Mouse (Mus musculus): ENCODE measurements at regions not wholly inside any gene's neighbourhood (a gene's known extent, or its start where the extent isn't known, plus 50 kb on each side); places are given as distances from the start of the nearest gene placed in this dataset.

- Histone ChIP-seq H3K4me3 (ENCODE audit: low read depth, low read length) (no peak overlapping the region), H3K9ac (ENCODE audit: low read depth, poor library complexity, severe bottlenecking) (no peak overlapping the region), H3K4me1 (ENCODE audit: control insufficient read depth, insufficient read depth, low read length) (no peaks in the 10 kb centered on the region), H3K27me3 (ENCODE audit: control insufficient read depth, insufficient read depth, low read length, poor library complexity, severe bottlenecking) (no peaks in the 10 kb centered on the region), H3K9me3 (replicated peaks; ENCODE audit: control insufficient read depth, insufficient read depth, low read length, poor library complexity, severe bottlenecking) (peaks cover 2% of the 10 kb centered on the region; the same call in 1 of the 2 replicates), H3K36me3 (ENCODE audit: control insufficient read depth, insufficient read depth, low read length, poor library complexity, severe bottlenecking) (no peaks in the 10 kb centered on the region), H3K27ac (ENCODE audit: insufficient read depth, low read length) (no peak overlapping the region)
- TF ChIP-seq POLR2A (IDR thresholded peaks at IDR 0.05; ENCODE audit: insufficient read depth, low read length) (no peak), CTCF (IDR thresholded peaks at IDR 0.05; ENCODE audit: low read depth, low read length) (no peak), EP300 (IDR thresholded peaks at IDR 0.05; ENCODE audit: insufficient read depth, low read depth, low read length) (no peak)
These were observed 79.2 kb downstream of the Cdca7 start for GRCm38 (mm10) chr2:72555116-72555515.

DNA sequence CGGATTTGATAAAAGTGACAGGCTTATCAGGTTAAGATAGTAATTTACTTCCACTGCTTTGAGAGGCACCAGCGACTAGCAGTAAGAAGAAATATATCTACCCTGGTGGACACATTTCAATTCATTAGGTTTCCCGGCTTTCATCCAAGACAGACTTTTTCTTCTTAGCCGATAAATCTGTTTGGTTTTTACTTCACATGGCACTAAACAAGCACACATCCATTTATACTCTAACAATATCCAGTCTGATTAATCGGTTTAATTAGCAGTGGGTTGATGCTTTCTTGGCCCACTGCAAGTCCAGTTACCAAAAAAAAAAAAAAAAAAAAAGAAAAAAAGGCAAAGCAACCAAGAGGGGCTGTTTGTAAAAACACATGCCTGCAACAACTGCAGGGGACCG lies 79.6 kb downstream of the Cdca7 start:
- H3K9me3 ChIP-seq (replicated peaks; ENCODE audit: control insufficient read depth, insufficient read depth, low read length, poor library complexity, severe bottlenecking) = peaks cover 2% of the 10 kb centered on the region; the same call in 1 of the 2 replicates

GRCm38 (mm10) chr2:72556064-72556821 lies 80.3 kb downstream of the Cdca7 start:
- Histone ChIP-seq H3K27ac (ENCODE audit: insufficient read depth, low read length) (no peak overlapping the region), H3K36me3 (ENCODE audit: control insufficient read depth, insufficient read depth, low read length, poor library complexity, severe bottlenecking) (no peaks in the 10 kb centered on the region), H3K9me3 (replicated peaks; ENCODE audit: control insufficient read depth, insufficient read depth, low read length, poor library complexity, severe bottlenecking) (peaks cover 2% of the 10 kb centered on the region; the same call in 1 of the 2 replicates), H3K4me3 (ENCODE audit: low read depth, low read length) (no peak overlapping the region), H3K27me3 (ENCODE audit: control insufficient read depth, insufficient read depth, low read length, poor library complexity, severe bottlenecking) (no peaks in the 10 kb centered on the region), H3K4me1 (ENCODE audit: control insufficient read depth, insufficient read depth, low read length) (no peaks in the 10 kb centered on the region), H3K9ac (ENCODE audit: low read depth, poor library complexity, severe bottlenecking) (no peak overlapping the region)
- TF ChIP-seq POLR2A (IDR thresholded peaks at IDR 0.05; ENCODE audit: insufficient read depth, low read length) (no peak), EP300 (IDR thresholded peaks at IDR 0.05; ENCODE audit: insufficient read depth, low read depth, low read length) (no peak), CTCF (IDR thresholded peaks at IDR 0.05; ENCODE audit: low read depth, low read length) (no peak)

More for the DNA sequence above, 79.6 kb downstream of the Cdca7 start:
- H3K9ac ChIP-seq (ENCODE audit: low read depth, poor library complexity, severe bottlenecking) = no peak overlapping the region
- no peak overlapping the region for H3K4me3 ChIP-seq (ENCODE audit: low read depth, low read length)
- no peak overlapping the region for H3K27ac ChIP-seq (ENCODE audit: insufficient read depth, low read length)
- no peaks in the 10 kb centered on the region for H3K4me1 ChIP-seq (ENCODE audit: control insufficient read depth, insufficient read depth, low read length)
- TF ChIP-seq CTCF (IDR thresholded peaks at IDR 0.05; ENCODE audit: low read depth, low read length) (no peak), EP300 (IDR thresholded peaks at IDR 0.05; ENCODE audit: insufficient read depth, low read depth, low read length) (no peak), POLR2A (IDR thresholded peaks at IDR 0.05; ENCODE audit: insufficient read depth, low read length) (no peak)
- no peaks in the 10 kb centered on the region for H3K36me3 ChIP-seq (ENCODE audit: control insufficient read depth, insufficient read depth, low read length, poor library complexity, severe bottlenecking)
- H3K27me3 ChIP-seq (ENCODE audit: control insufficient read depth, insufficient read depth, low read length, poor library complexity, severe bottlenecking) = no peaks in the 10 kb centered on the region

DNA sequence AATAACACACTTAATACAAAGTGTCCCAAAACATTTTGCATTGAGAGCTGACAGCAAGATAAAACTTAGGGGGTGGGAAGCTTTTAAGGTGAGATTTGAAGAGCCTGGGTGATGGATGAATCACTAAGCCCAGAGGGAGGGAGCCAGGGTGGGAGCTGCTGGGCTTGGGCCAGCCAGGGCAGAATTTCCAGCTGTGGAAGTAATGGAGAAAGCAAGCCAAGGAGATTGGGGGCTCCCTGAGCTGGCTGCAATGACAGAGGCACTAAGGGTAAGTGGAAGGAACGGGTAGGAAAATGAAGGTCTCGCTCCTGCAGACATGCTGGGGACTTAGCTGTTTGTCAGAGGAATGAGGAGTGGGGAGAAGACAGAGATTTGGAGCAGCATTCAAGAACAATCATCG lies 81.2 kb downstream of the Cdca7 start:
- H3K9me3 ChIP-seq (replicated peaks; ENCODE audit: control insufficient read depth, insufficient read depth, low read length, poor library complexity, severe bottlenecking) = peaks cover 2% of the 10 kb centered on the region; the same call in 1 of the 2 replicates
- H3K36me3 ChIP-seq (ENCODE audit: control insufficient read depth, insufficient read depth, low read length, poor library complexity, severe bottlenecking) = no peaks in the 10 kb centered on the region
- no peaks in the 10 kb centered on the region for H3K4me1 ChIP-seq (ENCODE audit: control insufficient read depth, insufficient read depth, low read length)
- H3K27ac ChIP-seq (ENCODE audit: insufficient read depth, low read length) = no peak overlapping the region
- H3K27me3 ChIP-seq (ENCODE audit: control insufficient read depth, insufficient read depth, low read length, poor library complexity, severe bottlenecking) = no peaks in the 10 kb centered on the region
- H3K4me3 ChIP-seq (ENCODE audit: low read depth, low read length) = no peak overlapping the region
- H3K9ac ChIP-seq (ENCODE audit: low read depth, poor library complexity, severe bottlenecking) = no peak overlapping the region
- TF ChIP-seq POLR2A (IDR thresholded peaks at IDR 0.05; ENCODE audit: insufficient read depth, low read length) = no peak
- TF ChIP-seq EP300 (IDR thresholded peaks at IDR 0.05; ENCODE audit: insufficient read depth, low read depth, low read length) = no peak
- TF ChIP-seq CTCF (IDR thresholded peaks at IDR 0.05; ENCODE audit: low read depth, low read length) = no peak

DNA sequence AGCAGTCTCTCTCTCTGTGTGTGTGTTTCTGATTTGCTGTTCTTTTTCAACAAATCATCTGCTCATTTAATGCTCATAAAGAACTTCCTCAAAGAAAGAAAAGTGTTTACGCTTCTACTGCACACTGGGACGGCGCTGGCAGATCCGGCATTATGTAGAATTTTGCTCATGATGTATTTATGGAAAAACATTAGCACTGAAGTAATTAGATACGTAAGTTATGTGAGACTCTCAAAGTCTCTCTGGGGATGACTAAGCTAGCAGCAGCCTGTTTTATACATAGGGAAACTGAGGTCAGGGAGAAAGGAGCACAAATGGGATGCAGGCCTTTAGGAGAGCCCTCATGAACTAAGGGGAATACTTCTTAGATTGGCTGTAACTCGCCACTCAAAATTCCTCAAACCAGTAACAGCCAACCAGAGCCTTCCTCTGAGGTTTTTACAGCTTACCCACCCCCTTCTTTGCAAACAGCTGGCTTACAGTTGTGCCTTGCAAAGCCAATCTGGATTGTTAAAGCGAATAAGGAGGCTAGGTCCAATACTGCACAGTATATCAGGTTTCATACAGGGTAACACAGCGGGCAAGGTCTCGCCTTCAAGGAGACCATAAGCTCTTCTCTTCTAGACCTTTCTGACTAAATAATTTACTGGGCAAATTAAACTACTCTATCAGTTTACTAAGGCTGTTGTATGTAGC lies 81.8 kb downstream of the Cdca7 start:
- no peak overlapping the region for H3K27ac ChIP-seq (ENCODE audit: insufficient read depth, low read length)
- no peak for TF ChIP-seq EP300 (IDR thresholded peaks at IDR 0.05; ENCODE audit: insufficient read depth, low read depth, low read length)
- TF ChIP-seq CTCF (IDR thresholded peaks at IDR 0.05; ENCODE audit: low read depth, low read length) = no peak
- TF ChIP-seq POLR2A (IDR thresholded peaks at IDR 0.05; ENCODE audit: insufficient read depth, low read length) = no peak
- H3K4me1 ChIP-seq (ENCODE audit: control insufficient read depth, insufficient read depth, low read length) = no peaks in the 10 kb centered on the region
- H3K9ac ChIP-seq (ENCODE audit: low read depth, poor library complexity, severe bottlenecking) = no peak overlapping the region
- no peak overlapping the region for H3K4me3 ChIP-seq (ENCODE audit: low read depth, low read length)
- no peaks in the 10 kb centered on the region for H3K9me3 ChIP-seq (replicated peaks; ENCODE audit: control insufficient read depth, insufficient read depth, low read length, poor library complexity, severe bottlenecking)
- no peaks in the 10 kb centered on the region for H3K27me3 ChIP-seq (ENCODE audit: control insufficient read depth, insufficient read depth, low read length, poor library complexity, severe bottlenecking)
- no peaks in the 10 kb centered on the region for H3K36me3 ChIP-seq (ENCODE audit: control insufficient read depth, insufficient read depth, low read length, poor library complexity, severe bottlenecking)

- TF ChIP-seq EP300 (IDR thresholded peaks at IDR 0.05; ENCODE audit: insufficient read depth, low read depth, low read length) (no peak), CTCF (IDR thresholded peaks at IDR 0.05; ENCODE audit: low read depth, low read length) (no peak), POLR2A (IDR thresholded peaks at IDR 0.05; ENCODE audit: insufficient read depth, low read length) (no peak)
- H3K27me3 ChIP-seq (ENCODE audit: control insufficient read depth, insufficient read depth, low read length, poor library complexity, severe bottlenecking) = no peaks in the 10 kb centered on the region
These were observed 85.4 kb downstream of the Cdca7 start for GRCm38 (mm10) chr2:72561383-72561782.

More at GRCm38 (mm10) chr2:72561383-72561782, 85.4 kb downstream of the Cdca7 start:
- Histone ChIP-seq H3K9me3 (replicated peaks; ENCODE audit: control insufficient read depth, insufficient read depth, low read length, poor library complexity, severe bottlenecking) (no peaks in the 10 kb centered on the region), H3K4me3 (ENCODE audit: low read depth, low read length) (no peak overlapping the region), H3K4me1 (ENCODE audit: control insufficient read depth, insufficient read depth, low read length) (no peaks in the 10 kb centered on the region), H3K36me3 (ENCODE audit: control insufficient read depth, insufficient read depth, low read length, poor library complexity, severe bottlenecking) (no peaks in the 10 kb centered on the region), H3K9ac (ENCODE audit: low read depth, poor library complexity, severe bottlenecking) (no peak overlapping the region), H3K27ac (ENCODE audit: insufficient read depth, low read length) (no peak overlapping the region)
